Comparison of ENCODE assay signal across 15 mouse cellular contexts in genomic region chr7:25761354-25761753, GRCm38 (mm10). TPM values are rescaled to one million over a fixed set of nuclear protein-coding genes. Genes with fewer than 3 reads are reported as not detected.
A peak's percentile ranks its signal among the peaks of the same experiment; 100 is the strongest.
DNase-seq lines count a peak whose midpoint lies in the region; ATAC-seq lines count a peak whose summit lies in the region.
"Had no signal": no experiment of that assay in that cellular context is flagged by ENCODE, and none has a peak within 500 bp of the region (broad histone marks: within the 10 kb centered on the region; RNA-seq: fewer than 3 reads in every experiment).

No protein-coding gene starts in this region.

- no peak overlapping the region for H3K4me2 ChIP-seq in forebrain, embryonic 15.5 days (replicated peaks)
- H3K4me2 ChIP-seq in forebrain, embryonic 12.5 days: no peak overlapping the region
- no peak overlapping the region for H3K4me2 ChIP-seq in kidney, embryonic 15.5 days
- H3K4me2 ChIP-seq: embryonic facial prominence, embryonic 15.5 days; hindbrain, embryonic 12.5 days; limb, embryonic 13.5 days; lung, embryonic 14.5 days; midbrain, embryonic 15.5 days; neural tube, embryonic 13.5 days had no signal

- H3K4me1 ChIP-seq in forebrain, embryonic 15.5 days: peaks cover 5% of the 10 kb centered on the region
- H3K4me1 ChIP-seq in forebrain, embryonic 12.5 days: no peaks in the 10 kb centered on the region
- H3K4me1 ChIP-seq in kidney, embryonic 15.5 days: peaks cover 30% of the 10 kb centered on the region
- H3K4me1 ChIP-seq: embryonic facial prominence, embryonic 15.5 days; hindbrain, embryonic 12.5 days; limb, embryonic 13.5 days; midbrain, embryonic 15.5 days; neural tube, embryonic 13.5 days had no signal

- no peaks in the 10 kb centered on the region for H3K36me3 ChIP-seq in forebrain, embryonic 15.5 days
- H3K36me3 ChIP-seq in forebrain, embryonic 12.5 days (replicated peaks): peaks cover 46% of the 10 kb centered on the region
- peaks cover 57% of the 10 kb centered on the region for H3K36me3 ChIP-seq in kidney, embryonic 15.5 days
- H3K36me3 ChIP-seq: midbrain, embryonic 15.5 days had no signal

- no peak for ATAC-seq in forebrain, embryonic 15.5 days (replicated peaks)
- no peak for ATAC-seq in forebrain, embryonic 12.5 days (ENCODE audit: low FRiP score)
- ATAC-seq in kidney, embryonic 15.5 days (replicated peaks; ENCODE audit: low FRiP score): no peak
- ATAC-seq: midbrain, embryonic 15.5 days had no signal

- no peaks in the 10 kb centered on the region for H3K27me3 ChIP-seq in forebrain, embryonic 15.5 days
- H3K27me3 ChIP-seq in forebrain, embryonic 12.5 days: no peaks in the 10 kb centered on the region
- H3K27me3 ChIP-seq in kidney, embryonic 15.5 days: no peaks in the 10 kb centered on the region
- H3K27me3 ChIP-seq: embryonic facial prominence, embryonic 15.5 days; hindbrain, embryonic 12.5 days; limb, embryonic 13.5 days; midbrain, embryonic 15.5 days; neural tube, embryonic 13.5 days had no signal

- H3K4me3 ChIP-seq in forebrain, embryonic 15.5 days: no peak overlapping the region
- no peak overlapping the region for H3K4me3 ChIP-seq in forebrain, embryonic 12.5 days (replicated peaks)
- no peak overlapping the region for H3K4me3 ChIP-seq in kidney, embryonic 15.5 days (replicated peaks)
- H3K4me3 ChIP-seq: embryonic facial prominence, embryonic 15.5 days; hindbrain, embryonic 12.5 days; limb, embryonic 13.5 days; midbrain, embryonic 15.5 days; neural tube, embryonic 13.5 days had no signal

- H3K9me3 ChIP-seq in forebrain, embryonic 15.5 days: no peaks in the 10 kb centered on the region
- no peaks in the 10 kb centered on the region for H3K9me3 ChIP-seq in forebrain, embryonic 12.5 days
- H3K9me3 ChIP-seq in kidney, embryonic 15.5 days (replicated peaks): no peaks in the 10 kb centered on the region
- H3K9me3 ChIP-seq: embryonic facial prominence, embryonic 15.5 days; hindbrain, embryonic 12.5 days; limb, embryonic 13.5 days; midbrain, embryonic 15.5 days; neural tube, embryonic 13.5 days had no signal

- WGBS in forebrain, embryonic 15.5 days: 46% methylated on average over 10 of the region's 10 CpGs
- 86% methylated on average over 10 of the region's 10 CpGs for WGBS in forebrain, embryonic 12.5 days
- 76% methylated on average over 10 of the region's 10 CpGs for WGBS in kidney, embryonic 15.5 days

- 0 out of 2 replicates have a peak overlapping the region, but pooled peaks have one; percentile 13 for H3K9ac ChIP-seq in forebrain, embryonic 15.5 days (replicated peaks)
- H3K9ac ChIP-seq in forebrain, embryonic 12.5 days: no peak overlapping the region
- no peak overlapping the region for H3K9ac ChIP-seq in kidney, embryonic 15.5 days
- H3K9ac ChIP-seq: embryonic facial prominence, embryonic 15.5 days; hindbrain, embryonic 12.5 days; limb, embryonic 13.5 days; lung, embryonic 14.5 days; midbrain, embryonic 15.5 days; neural tube, embryonic 13.5 days had no signal

- DNase-seq in kidney, postnatal 14 days: peak; percentile 34
- peak; percentile 77 for DNase-seq in adipocyte (ENCODE audit: low spot score)
- DNase-seq in heart, postnatal 4 days: peak; percentile 35
- DNase-seq in spleen, postnatal 14 days (ENCODE audit: low spot score in 2 of 2): no peak
- DNase-seq in ovary, adult 18-20 months (ENCODE audit: low spot score): no peak
- DNase-seq: lung, embryonic 14.5 days; right cerebral cortex, postnatal 14 days had no signal

- H3K27ac ChIP-seq in forebrain, embryonic 15.5 days (replicated peaks): no peak overlapping the region
- no peak overlapping the region for H3K27ac ChIP-seq in forebrain, embryonic 12.5 days
- no peak overlapping the region for H3K27ac ChIP-seq in kidney, embryonic 15.5 days
- H3K27ac ChIP-seq: embryonic facial prominence, embryonic 15.5 days; hindbrain, embryonic 12.5 days; limb, embryonic 13.5 days; midbrain, embryonic 15.5 days; neural tube, embryonic 13.5 days had no signal

RNA-seq across cellular contexts. Expression of gene Hnrnpul1, which starts 6.8 kb away (rescaled TPM):
- 51.8 and 53.5 TPM in 2 replicates for polyA plus RNA-seq in forebrain, embryonic 15.5 days (2015; fragmentation: Nextera tagmentation; extraction: Ambion mirVana)
- 78.4 and 86.0 TPM in 2 replicates for polyA plus RNA-seq in forebrain, embryonic 12.5 days (2016; fragmentation: Nextera tagmentation; extraction: Ambion mirVana)
- 61.3 and 65.0 TPM in 2 replicates for polyA plus RNA-seq in kidney, embryonic 15.5 days (2015; fragmentation: Nextera tagmentation; extraction: Ambion mirVana)
- 100 to 1,000 TPM; 147 to 149 TPM for total RNA-seq in heart, postnatal 4 days (2021)

RNA-seq across cellular contexts. Expression of gene Axl, which starts 27.2 kb away (rescaled TPM):
- polyA plus RNA-seq in forebrain, embryonic 15.5 days (2015; fragmentation: Nextera tagmentation; extraction: Ambion mirVana): 16.5 and 17.7 TPM in 2 replicates
- polyA plus RNA-seq in forebrain, embryonic 12.5 days (2016; fragmentation: Nextera tagmentation; extraction: Ambion mirVana): 31.0 and 33.6 TPM in 2 replicates
- polyA plus RNA-seq in kidney, embryonic 15.5 days (2015; fragmentation: Nextera tagmentation; extraction: Ambion mirVana): 81.9 and 91.5 TPM in 2 replicates
- total RNA-seq in heart, postnatal 4 days (2021): 10 to 100 TPM; 79.5 to 90.3 TPM

RNA-seq across cellular contexts. Expression of gene Ccdc97, which starts 42.5 kb away (rescaled TPM):
- 29.3 and 32.4 TPM in 2 replicates for polyA plus RNA-seq in forebrain, embryonic 15.5 days (2015; fragmentation: Nextera tagmentation; extraction: Ambion mirVana)
- 29.0 and 35.7 TPM in 2 replicates for polyA plus RNA-seq in forebrain, embryonic 12.5 days (2016; fragmentation: Nextera tagmentation; extraction: Ambion mirVana)
- polyA plus RNA-seq in kidney, embryonic 15.5 days (2015; fragmentation: Nextera tagmentation; extraction: Ambion mirVana): 22.2 and 26.2 TPM in 2 replicates
- 10 to 100 TPM; 42.9 to 44.9 TPM for total RNA-seq in heart, postnatal 4 days (2021)

RNA-seq across cellular contexts. Expression of gene Cyp2s1, which starts 55.4 kb away (rescaled TPM):
- polyA plus RNA-seq in forebrain, embryonic 15.5 days (2015; fragmentation: Nextera tagmentation; extraction: Ambion mirVana): 0.61 and 1.1 TPM in 2 replicates
- polyA plus RNA-seq in forebrain, embryonic 12.5 days (2016; fragmentation: Nextera tagmentation; extraction: Ambion mirVana): 0.51 and 0.55 TPM in 2 replicates
- 17.2 and 18.1 TPM in 2 replicates for polyA plus RNA-seq in kidney, embryonic 15.5 days (2015; fragmentation: Nextera tagmentation; extraction: Ambion mirVana)
- total RNA-seq in heart, postnatal 4 days (2021): 1 to 10 TPM; 7.5 to 8.7 TPM

Comparison
In these comparisons a context has a peak if more than half of its experiments do, and no peak if none do; other contexts are left out.
1. DNase-seq: peak in kidney, postnatal 14 days (single experiment), adipocyte (single experiment) and heart, postnatal 4 days (single experiment); none in spleen, postnatal 14 days (0 of 2) and ovary, adult 18-20 months (single experiment).